ENCODE assay signal across 27 mouse cellular contexts in genomic region chrX:152635397-152635796, GRCm38 (mm10).
DNase-seq lines count a peak whose midpoint lies in the region; ATAC-seq and TF ChIP-seq lines count a peak whose summit lies in the region.
"Had no signal": no experiment of that assay in that cellular context is flagged by ENCODE, and none has a peak within 500 bp of the region (broad histone marks: within the 10 kb centered on the region; RNA-seq: fewer than 3 reads in every experiment).

No protein-coding gene starts in this region.

- no peaks in the 10 kb centered on the region for H3K36me3 ChIP-seq in lung, postnatal 0 days (ENCODE audit: insufficient read depth, low read length)
- H3K36me3 ChIP-seq: embryonic facial prominence, embryonic 10.5 days; embryonic facial prominence, embryonic 12.5 days; forebrain, embryonic 10.5 days; forebrain, embryonic 12.5 days; G1E had no signal

- no peaks in the 10 kb centered on the region for H3K4me1 ChIP-seq in lung, postnatal 0 days (ENCODE audit: insufficient read depth, low read depth, low read length)
- H3K4me1 ChIP-seq: embryonic facial prominence, embryonic 10.5 days; embryonic facial prominence, embryonic 12.5 days; forebrain, embryonic 10.5 days; forebrain, embryonic 12.5 days had no signal

- no peak overlapping the region for H3K9ac ChIP-seq in lung, postnatal 0 days (replicated peaks; ENCODE audit: low read depth)
- H3K9ac ChIP-seq: embryonic facial prominence, embryonic 12.5 days; forebrain, embryonic 12.5 days had no signal

- TF ChIP-seq EP300 in lung, postnatal 0 days (IDR thresholded peaks at IDR 0.05) = peak; percentile 23; the same call in 1 of the 2 replicates

- peak; percentile 87 for ATAC-seq in lung, postnatal 0 days
- ATAC-seq in erythroid progenitor cell, adult 5-6 weeks (replicated peaks; ENCODE audit: low FRiP score, poor library complexity, severe bottlenecking) = no peak
- ATAC-seq: activated CD4-positive, CD25-positive, alpha-beta regulatory T cell, adult 4 months; CD4-positive, CD25-positive, alpha-beta regulatory T cell, adult 4 months; forebrain, embryonic 14.5 days; Patski had no signal

- TF ChIP-seq CTCF in lung, postnatal 0 days (IDR thresholded peaks at IDR 0.05) = no peak

- no peak overlapping the region for H3K4me2 ChIP-seq in lung, postnatal 0 days (replicated peaks; ENCODE audit: low read depth, low read length)
- H3K4me2 ChIP-seq: embryonic facial prominence, embryonic 12.5 days; forebrain, embryonic 12.5 days had no signal

- no peak overlapping the region for H3K27ac ChIP-seq in lung, postnatal 0 days (ENCODE audit: low read length)
- H3K27ac ChIP-seq: embryonic facial prominence, embryonic 10.5 days; embryonic facial prominence, embryonic 12.5 days; forebrain, embryonic 10.5 days; forebrain, embryonic 12.5 days had no signal

- no peaks in the 10 kb centered on the region for H3K27me3 ChIP-seq in lung, postnatal 0 days (replicated peaks; ENCODE audit: insufficient read depth, low read length)
- H3K27me3 ChIP-seq: CH12.LX; embryonic facial prominence, embryonic 12.5 days had no signal

- peak; percentile 62 to 77 for DNase-seq in lung, adult 18-20 months
- DNase-seq in lung, postnatal 0 days (ENCODE audit: low spot score) = peak; percentile 27
- DNase-seq in lung, postnatal 14 days = peak; percentile 15
- DNase-seq in lung, postnatal 36 days = peak; percentile 71
- no peak for DNase-seq in thymus, adult 18-20 months
- DNase-seq in left cerebral cortex, adult 11 months (ENCODE audit: low spot score) = no peak
- DNase-seq in kidney, adult 11 months = no peak
- DNase-seq: adrenal gland, adult 8-10 months; adrenal gland, postnatal 14 days; adrenal gland, postnatal 36 days; B cell, adult 2 months; cerebellum, adult 11-12 months; cerebellum, adult 2 months; cerebellum, adult 9-10 months; cerebellum, postnatal 10 days; cerebellum, postnatal 25 days had no signal

- H3K9me3 ChIP-seq in lung, postnatal 0 days (ENCODE audit: low read length) = no peaks in the 10 kb centered on the region
- H3K9me3 ChIP-seq: embryonic facial prominence, embryonic 10.5 days; embryonic facial prominence, embryonic 12.5 days; forebrain, embryonic 10.5 days; forebrain, embryonic 12.5 days; G1E had no signal

- 61% methylated on average over 12 of the region's 12 CpGs for WGBS in lung, postnatal 0 days

- H3K4me3 ChIP-seq in lung, postnatal 0 days (ENCODE audit: low read depth, low read length) = no peak overlapping the region
- H3K4me3 ChIP-seq: embryonic facial prominence, embryonic 10.5 days; embryonic facial prominence, embryonic 12.5 days; forebrain, embryonic 10.5 days; forebrain, embryonic 12.5 days had no signal

Comparison
In these comparisons a context has a peak if more than half of its experiments do, and no peak if none do; other contexts are left out.
1. DNase-seq: peak in lung, adult 18-20 months (2 of 2), lung, postnatal 0 days (single experiment), lung, postnatal 14 days (single experiment) and lung, postnatal 36 days (single experiment); none in thymus, adult 18-20 months (0 of 2), left cerebral cortex, adult 11 months (single experiment) and kidney, adult 11 months (single experiment).